Mouse (Mus musculus) ES-CJ7 (cell line): Measurements from ENCODE around the gene Soat2.
"Not testable (repeated sequence)": the region's sequence is repeated elsewhere in the genome, so short reads cannot be mapped to it uniquely, and the experiment has no call there.

Experiments used
- DNase-seq: peaks from one replicate; pipeline ENCODE4 v3.0.0; 2011; ENCODE audit warnings: low read depth, low spot score

Gene Soat2

GRCm38 (mm10) chr15:102147674-102148402 is 2.5 kb upstream of the Soat2 start:
- no peak for DNase-seq

GRCm38 (mm10) chr15:102149561-102149960 is 765 bp upstream of the Soat2 start:
- no peak for DNase-seq

GRCm38 (mm10) chr15:102152646-102153045 is 2.3 kb downstream of the Soat2 start:
- no peak for DNase-seq

- not testable (repeated sequence) for DNase-seq
Observed at GRCm38 (mm10) chr15:102155006-102155405, 4.7 kb downstream of the Soat2 start.

GRCm38 (mm10) chr15:102156836-102157235 is 6.5 kb downstream of the Soat2 start:
- peak; percentile 56 for DNase-seq

- DNase-seq = peak; percentile 73
Observed at GRCm38 (mm10) chr15:102160415-102161060, 10.2 kb downstream of the Soat2 start.

- DNase-seq = peak; percentile 56
Observed at GRCm38 (mm10) chr15:102163900-102164693, 13.8 kb downstream of the Soat2 start.

GRCm38 (mm10) chr15:102165468-102166100 is 15.3 kb downstream of the Soat2 start:
- DNase-seq = no peak

GRCm38 (mm10) chr15:102167620-102168021 is 17.3 kb downstream of the Soat2 start:
- DNase-seq = no peak

GRCm38 (mm10) chr15:102169064-102169463 is 18.7 kb downstream of the Soat2 start:
- no peak for DNase-seq

- DNase-seq = no peak
Observed at GRCm38 (mm10) chr15:102173581-102173980, 23.3 kb downstream of the Soat2 start.

GRCm38 (mm10) chr15:102175736-102176319 is 25.5 kb downstream of the Soat2 start:
- peak; percentile 72 for DNase-seq

GRCm38 (mm10) chr15:102176571-102177316 is 26.4 kb downstream of the Soat2 start:
- DNase-seq = no peak

- DNase-seq = no peak
Observed at GRCm38 (mm10) chr15:102177417-102177816, 27.1 kb downstream of the Soat2 start.

- peak; percentile 86 for DNase-seq
Observed at GRCm38 (mm10) chr15:102178279-102178678, 28.0 kb downstream of the Soat2 start.

- no peak for DNase-seq
Observed at GRCm38 (mm10) chr15:102179106-102179505, 28.8 kb downstream of the Soat2 start.

GRCm38 (mm10) chr15:102179924-102180323 is 29.6 kb downstream of the Soat2 start:
- no peak for DNase-seq

GRCm38 (mm10) chr15:102183076-102183475 is 32.8 kb downstream of the Soat2 start:
- no peak for DNase-seq

GRCm38 (mm10) chr15:102186239-102186638 is 35.9 kb downstream of the Soat2 start:
- no peak for DNase-seq

GRCm38 (mm10) chr15:102188096-102188495 is 37.8 kb downstream of the Soat2 start:
- DNase-seq = no peak

GRCm38 (mm10) chr15:102188883-102189282 is 38.6 kb downstream of the Soat2 start:
- peak; percentile 51 for DNase-seq
